Mouse (Mus musculus) liver, postnatal 0 days (tissue): ENCODE measurements around the gene Ccdc40. TPM values are rescaled to one million over a fixed set of nuclear protein-coding genes. Genes with fewer than 3 reads are reported as not detected.

ENCODE experiments used
- ATAC-seq: fragments of 200-750 bp; cut with Nextera tagmentation; 2 replicates; pipeline ENCODE4 v1.8.0; 2017; ENCODE audit warnings: mild to moderate bottlenecking, moderate library complexity
- DNase-seq: peaks from one replicate; pipeline ENCODE4 v3.0.0-alpha.2; 2016
- H3K27ac ChIP-seq: fragments of 300-500 bp; sonication (generic); 2 replicates; pipeline ENCODE4 v1.5.1; 2014; ENCODE audit warnings: antibody characterized with exemption, moderate library complexity, mild to moderate bottlenecking, low read depth
- H3K27me3 ChIP-seq: fragments of 300-500 bp; sonication (generic); 2 replicates; pipeline ENCODE4 v1.6.1; 2014; ENCODE audit warnings: low read length, control low read depth, mixed read lengths; ENCODE audit not compliant: insufficient read depth
- H3K36me3 ChIP-seq: fragments of 300-500 bp; sonication (generic); replicated peaks from 2 replicates; pipeline ENCODE4 v1.6.1; 2014; ENCODE audit warnings: mild to moderate bottlenecking, control low read depth, low read length, moderate library complexity, mixed read lengths; ENCODE audit not compliant: insufficient read depth
- H3K4me1 ChIP-seq: fragments of 300-500 bp; sonication (generic); 2 replicates; pipeline ENCODE4 v1.6.1; 2014; ENCODE audit warnings: antibody characterized with exemption, mild to moderate bottlenecking, control low read depth; ENCODE audit not compliant: insufficient read depth
- H3K4me2 ChIP-seq: fragments of 300-500 bp; sonication (generic); 2 replicates; pipeline ENCODE4 v1.6.1; 2014; ENCODE audit warnings: low read depth, mild to moderate bottlenecking, low read length, moderate library complexity, mixed read lengths
- H3K4me3 ChIP-seq: fragments of 300-500 bp; sonication (generic); 2 replicates; pipeline ENCODE4 v1.5.1; 2014; ENCODE audit warnings: low read depth, low read length
- H3K9ac ChIP-seq: fragments of 300-500 bp; sonication (generic); replicated peaks from 2 replicates; pipeline ENCODE4 v1.6.1; 2014; ENCODE audit warnings: mild to moderate bottlenecking, moderate library complexity
- H3K9me3 ChIP-seq: fragments of 300-500 bp; sonication (generic); 2 replicates; pipeline ENCODE4 v1.6.1; 2016; ENCODE audit warnings: mild to moderate bottlenecking, control low read depth, low read length, mixed read lengths
- CTCF ChIP-seq: sonication (generic); IDR thresholded peaks from 2 replicates; pipeline ENCODE4 v1.5.1; 2016; ENCODE audit warnings: antibody characterized with exemption, low read depth
- EP300 ChIP-seq: IDR thresholded peaks from 2 replicates; pipeline ENCODE4 v1.6.1; 2016; ENCODE audit warnings: antibody characterized with exemption, low read depth, mild to moderate bottlenecking
- WGBS: fragments of 180-500 bp; shearing (Covaris S2); extraction: QIAGEN DNeasy Blood & Tissue Kit; methylation state at CpG from one replicate; pipeline ENCODE4 v1.1.7; 2014; ENCODE audit not compliant: insufficient replicate concordance; 5-methylcytosine and 5-hydroxymethylcytosine counted together
- polyA plus RNA-seq: library from polyadenylated mRNA; unstranded; fragments of >200 nt; fragmentation: Nextera tagmentation; extraction: Ambion mirVana; gene quantifications from 2 replicates; pipeline ENCODE4 v1.2.1, GENCODE M21; 2015

The Ccdc40 gene
- polyA plus RNA-seq, 1 experiment from 2014 or later = 0.95 TPM

GRCm38 (mm10) chr11:119186989-119187799, 41.2 kb upstream of the Ccdc40 start:
- no peak overlapping the region for H3K4me3 ChIP-seq
- WGBS = 45% methylated on average over 25 of the region's 25 CpGs
- TF ChIP-seq EP300 = no peak
- peak; percentile 80 for TF ChIP-seq CTCF
- no peaks in the 10 kb centered on the region for H3K27me3 ChIP-seq
- no peak for ATAC-seq
- no peak overlapping the region for H3K27ac ChIP-seq
- H3K36me3 ChIP-seq = no peaks in the 10 kb centered on the region
- H3K4me2 ChIP-seq = no peak overlapping the region
- peaks cover 24% of the 10 kb centered on the region for H3K4me1 ChIP-seq
- no peak overlapping the region for H3K9ac ChIP-seq
- peak; percentile 79 for DNase-seq
- no peaks in the 10 kb centered on the region for H3K9me3 ChIP-seq

GRCm38 (mm10) chr11:119187800-119188197, 40.6 kb upstream of the Ccdc40 start:
- Histone ChIP-seq H3K36me3 (no peaks in the 10 kb centered on the region), H3K9ac (no peak overlapping the region), H3K27ac (peak overlapping the region; percentile 8), H3K27me3 (no peaks in the 10 kb centered on the region), H3K4me1 (peaks cover 24% of the 10 kb centered on the region), H3K9me3 (no peaks in the 10 kb centered on the region), H3K4me3 (no peak overlapping the region), H3K4me2 (no peak overlapping the region)
- no peak for DNase-seq
- 66% methylated on average over 10 of the region's 10 CpGs for WGBS
- no peak for ATAC-seq
- no peak for TF ChIP-seq CTCF
- no peak for TF ChIP-seq EP300

- Histone ChIP-seq H3K9ac (no peak overlapping the region), H3K36me3 (no peaks in the 10 kb centered on the region), H3K9me3 (no peaks in the 10 kb centered on the region), H3K4me3 (no peak overlapping the region), H3K27ac (peak overlapping the region; percentile 8), H3K4me1 (peaks cover 22% of the 10 kb centered on the region), H3K4me2 (no peak overlapping the region), H3K27me3 (no peaks in the 10 kb centered on the region)
- DNase-seq (peak; percentile 78), ATAC-seq (peak; percentile 75)
- 54% methylated on average over 6 of the region's 6 CpGs for WGBS
- TF ChIP-seq EP300 (peak; percentile 73), CTCF (no peak)
Observed at GRCm38 (mm10) chr11:119188389-119188788, 40.0 kb upstream of the Ccdc40 start.

GRCm38 (mm10) chr11:119189319-119189718, 39.1 kb upstream of the Ccdc40 start:
- DNase-seq (no peak), ATAC-seq (no peak)
- Histone ChIP-seq H3K4me1 (peaks cover 18% of the 10 kb centered on the region), H3K27me3 (no peaks in the 10 kb centered on the region), H3K9ac (no peak overlapping the region), H3K9me3 (no peaks in the 10 kb centered on the region), H3K36me3 (no peaks in the 10 kb centered on the region), H3K4me3 (no peak overlapping the region), H3K27ac (no peak overlapping the region), H3K4me2 (no peak overlapping the region)
- WGBS = 69% methylated on average over 3 of the region's 3 CpGs
- TF ChIP-seq EP300 (no peak), CTCF (no peak)

GRCm38 (mm10) chr11:119190498-119190897, 37.9 kb upstream of the Ccdc40 start:
- TF ChIP-seq EP300 (no peak), CTCF (peak; percentile 86)
- DNase-seq (peak; percentile 77), ATAC-seq (peak; percentile 26)
- Histone ChIP-seq H3K27me3 (no peaks in the 10 kb centered on the region), H3K4me2 (no peak overlapping the region), H3K4me1 (peaks cover 8% of the 10 kb centered on the region), H3K4me3 (no peak overlapping the region), H3K27ac (no peak overlapping the region), H3K9ac (no peak overlapping the region), H3K9me3 (no peaks in the 10 kb centered on the region), H3K36me3 (no peaks in the 10 kb centered on the region)
- 18% methylated on average over 11 of the region's 11 CpGs for WGBS

- Histone ChIP-seq H3K9ac (no peak overlapping the region), H3K4me1 (peaks cover 8% of the 10 kb centered on the region), H3K27ac (no peak overlapping the region), H3K4me3 (no peak overlapping the region), H3K36me3 (no peaks in the 10 kb centered on the region), H3K27me3 (no peaks in the 10 kb centered on the region), H3K4me2 (no peak overlapping the region), H3K9me3 (no peaks in the 10 kb centered on the region)
- WGBS = 55% methylated on average over 9 of the region's 9 CpGs
- DNase-seq = peak; percentile 42
- TF ChIP-seq EP300 (no peak), CTCF (no peak)
- ATAC-seq = no peak
Observed at GRCm38 (mm10) chr11:119191606-119192081, 36.7 kb upstream of the Ccdc40 start.
